Mouse (Mus musculus): ENCODE data around the gene Jmjd1c.
A peak's percentile ranks its signal among the peaks of the same experiment; 100 is the strongest.

The Jmjd1c gene

DNA sequence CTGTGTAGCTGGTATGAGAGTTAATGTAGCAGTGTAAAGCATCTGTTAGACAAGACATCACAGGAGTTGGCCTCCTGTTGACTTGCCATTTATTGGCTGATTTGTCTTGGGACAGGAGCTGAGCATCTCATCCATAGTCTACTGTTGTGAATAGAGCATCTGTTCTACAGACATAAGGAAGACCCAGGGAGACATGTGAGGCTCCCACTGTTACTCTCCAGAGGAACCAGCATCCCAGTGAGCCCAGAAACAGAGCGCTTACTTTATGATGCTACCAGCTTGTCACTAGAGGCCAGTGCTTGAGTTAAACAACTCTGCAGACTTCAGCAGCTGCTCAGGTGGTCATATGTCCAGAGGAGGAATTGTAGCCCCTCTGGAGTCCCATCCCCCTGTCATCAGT lies 157.2 kb downstream of the Jmjd1c start:
- DNase-seq = no peak

DNA sequence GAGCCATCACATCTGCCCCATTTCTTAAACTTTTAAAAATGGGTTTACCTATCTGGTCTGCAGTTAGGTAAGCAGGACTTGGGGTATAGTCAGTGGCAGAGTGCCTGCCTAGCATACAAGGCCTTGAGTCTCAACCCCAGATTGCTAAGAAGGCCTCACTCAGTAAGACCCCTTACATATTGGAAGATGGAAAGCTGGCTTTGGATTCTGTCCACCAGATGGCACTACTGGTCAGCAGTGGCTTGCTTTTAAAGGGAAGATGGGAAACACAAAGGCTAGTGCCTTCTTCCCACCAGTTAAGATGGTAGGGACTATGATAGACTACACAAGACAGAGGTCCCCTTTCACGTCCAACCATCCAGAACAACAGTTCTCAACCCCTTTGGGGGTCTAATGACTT lies 168.9 kb downstream of the Jmjd1c start:
- DNase-seq = peak; percentile 66

DNA sequence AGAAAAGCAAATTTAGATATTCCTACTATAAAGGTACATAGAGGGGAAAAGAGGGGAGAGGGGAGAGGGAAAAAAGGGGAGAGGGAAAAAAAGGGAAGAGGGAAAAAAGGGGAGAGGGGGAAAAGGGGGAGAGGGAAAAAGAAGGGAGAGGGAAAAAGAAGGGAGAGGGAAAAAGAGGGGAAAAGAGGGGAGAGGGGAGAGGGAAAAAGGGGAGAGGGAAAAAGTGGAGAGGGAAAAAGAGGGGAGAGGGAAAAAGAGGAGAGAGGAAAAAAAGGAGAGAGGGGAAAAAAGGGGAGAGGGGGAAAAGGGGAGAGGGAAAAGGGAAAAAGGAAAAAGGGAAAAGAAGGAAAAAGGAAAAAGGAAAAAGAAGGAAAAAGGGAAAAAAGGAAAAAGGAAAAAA lies 180.0 kb downstream of the Jmjd1c start:
- DNase-seq = no peak

DNA sequence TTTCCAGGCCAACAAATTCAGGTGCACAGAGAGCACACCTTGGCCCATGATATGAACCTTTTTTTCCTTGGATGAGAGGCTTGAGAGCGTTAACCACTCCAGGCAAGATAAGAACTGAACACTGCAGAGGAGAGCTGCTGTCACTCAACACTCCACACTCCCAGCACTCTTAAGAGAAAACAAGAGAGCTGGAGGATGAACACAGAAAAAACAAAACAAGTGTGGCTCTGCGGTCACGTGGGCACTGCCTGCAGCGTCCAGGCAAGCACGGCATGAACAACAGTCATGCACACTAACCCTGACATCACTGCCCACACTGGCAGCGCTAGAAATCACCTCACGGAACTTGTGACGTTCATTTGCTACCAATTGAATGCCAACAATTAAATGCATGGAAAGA lies 185.9 kb downstream of the Jmjd1c start:
- peak; percentile 28 for DNase-seq

DNA sequence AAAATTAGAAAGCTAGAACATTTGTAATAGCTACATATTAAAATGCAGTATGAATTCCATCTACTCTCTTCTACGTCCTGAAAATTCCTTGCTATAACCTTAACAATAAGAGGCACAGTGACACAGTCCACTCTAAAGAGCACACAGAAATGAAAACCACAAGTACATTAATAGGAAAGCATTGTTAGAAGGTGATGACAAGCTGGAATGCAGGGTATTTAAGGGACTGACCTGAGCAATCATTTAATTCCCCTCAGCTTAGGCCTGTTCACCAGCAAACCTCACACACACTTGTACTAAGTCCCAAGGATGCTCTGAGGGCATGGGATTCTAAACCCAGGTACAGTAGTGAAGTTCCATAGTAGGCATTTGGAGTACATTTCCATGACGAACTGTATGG lies 186.6 kb downstream of the Jmjd1c start:
- DNase-seq = no peak

DNA sequence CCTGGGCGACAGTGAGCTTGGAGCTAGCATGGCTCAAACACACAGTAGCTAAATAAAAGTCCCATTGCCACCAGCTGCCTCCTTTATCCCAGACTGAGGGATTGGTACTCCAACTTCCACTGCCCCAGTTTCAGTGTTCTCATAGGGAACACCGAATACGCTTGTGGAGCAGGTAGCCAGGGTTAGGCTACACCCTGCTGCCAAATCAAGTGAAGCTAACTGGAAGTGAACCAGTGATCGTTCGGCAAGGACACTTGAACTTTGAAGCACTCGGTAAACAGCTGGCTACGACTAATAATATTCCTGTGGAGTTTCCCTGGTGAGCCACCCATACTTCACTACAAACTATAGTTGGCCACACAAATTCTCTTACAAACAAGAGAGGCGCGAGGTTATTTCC lies 187.6 kb downstream of the Jmjd1c start:
- DNase-seq = peak; percentile 24

DNA sequence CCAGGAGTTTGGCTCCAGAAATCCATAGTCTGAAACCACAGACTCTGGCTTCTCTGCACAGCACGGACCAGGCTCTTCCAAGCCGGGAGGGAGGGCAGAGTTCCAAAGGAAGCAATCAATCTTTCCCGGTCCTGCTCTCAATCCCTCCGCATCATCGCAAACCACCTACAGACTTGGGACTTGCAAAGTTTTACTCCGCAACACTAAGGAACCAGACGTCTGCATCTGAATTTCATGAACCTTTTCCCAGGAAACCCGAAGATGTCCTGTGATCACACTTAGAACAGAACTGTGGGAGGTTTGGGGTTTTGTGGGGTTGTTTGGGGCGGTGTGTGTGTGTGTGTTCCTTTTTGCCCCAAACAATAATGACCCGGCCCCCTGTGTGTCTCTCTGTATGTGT lies 188.4 kb downstream of the Jmjd1c start:
- DNase-seq = peak; percentile 52

DNA sequence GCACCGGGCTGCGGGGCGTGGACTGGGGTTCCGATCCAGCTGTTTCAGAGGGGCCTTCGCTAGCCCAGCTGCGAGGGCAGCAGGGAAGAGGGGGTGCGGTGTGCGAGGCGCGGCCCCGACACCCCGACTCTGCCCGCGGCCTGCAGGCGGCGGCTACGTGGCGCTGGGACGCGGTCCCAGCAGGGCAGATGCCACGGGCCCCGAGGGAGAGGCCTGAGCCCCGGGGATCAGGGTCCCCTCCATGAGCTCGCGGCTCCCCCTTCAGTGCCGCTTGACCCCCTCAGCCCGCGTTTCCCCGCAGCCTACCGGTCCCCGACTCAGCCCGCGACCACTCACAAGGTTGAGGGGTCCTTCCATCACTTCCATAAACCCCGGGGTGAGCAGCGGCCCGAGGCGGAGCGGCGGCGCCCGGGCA lies 188.8 kb downstream of the Jmjd1c start:
- no peak for DNase-seq

DNA sequence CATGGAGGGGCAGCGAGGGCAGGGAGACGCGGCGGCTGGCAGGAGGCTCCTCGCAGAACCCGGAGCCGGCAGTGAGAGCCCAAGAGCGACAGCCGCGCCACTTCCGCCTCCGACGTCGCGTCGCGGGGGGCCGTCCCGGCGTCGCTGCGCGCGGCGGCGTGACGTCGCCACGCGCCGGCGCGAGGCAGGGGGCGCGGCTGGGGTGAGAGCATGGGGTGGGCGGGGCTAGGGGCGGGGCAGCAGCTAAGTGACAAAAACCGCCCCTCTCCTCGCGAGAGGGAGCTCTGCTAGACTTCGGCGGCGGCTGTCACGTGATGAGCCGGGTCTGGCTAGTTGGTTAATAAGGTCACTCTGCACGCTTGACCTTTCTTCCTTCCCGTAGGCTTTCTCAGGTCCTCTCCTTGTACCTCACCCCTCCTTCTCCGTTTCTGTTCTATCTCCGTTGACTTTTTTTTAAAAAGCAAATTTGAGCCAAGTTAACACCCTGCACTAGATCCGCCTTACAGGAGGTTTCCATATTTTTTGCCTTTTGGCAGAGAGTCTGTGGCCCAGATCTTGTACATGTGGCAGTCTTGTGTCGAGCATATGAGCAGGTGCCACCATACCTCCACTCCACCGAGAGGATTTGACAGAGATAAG lies 189.4 kb downstream of the Jmjd1c start, which contains the start of gene Nrbf2:
Nrbf2 (minus strand) TSS at position 130 of the 639 bp plus-strand sequence.
- peak; percentile 89 for DNase-seq

DNA sequence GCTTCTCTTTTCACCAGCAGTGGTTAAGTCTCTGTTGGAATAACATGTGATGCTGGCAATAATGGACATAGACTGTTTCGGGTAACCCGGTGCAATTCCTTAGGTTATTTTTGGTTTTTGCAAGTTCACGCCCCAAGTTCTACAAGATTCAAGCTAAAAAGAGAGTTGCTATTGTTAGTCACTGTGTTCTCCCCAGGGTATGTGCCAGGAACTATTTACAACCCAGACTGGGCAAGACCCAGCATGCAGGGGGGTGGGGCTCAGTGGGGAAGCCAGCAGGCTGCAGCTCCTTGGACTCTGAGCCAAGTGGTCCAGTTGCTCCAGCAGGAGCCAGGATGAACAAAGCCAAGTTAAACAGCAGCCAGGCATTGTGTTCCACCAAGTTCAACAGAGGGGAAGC lies 192.0 kb downstream of the Jmjd1c start:
- DNase-seq = peak; percentile 81

DNA sequence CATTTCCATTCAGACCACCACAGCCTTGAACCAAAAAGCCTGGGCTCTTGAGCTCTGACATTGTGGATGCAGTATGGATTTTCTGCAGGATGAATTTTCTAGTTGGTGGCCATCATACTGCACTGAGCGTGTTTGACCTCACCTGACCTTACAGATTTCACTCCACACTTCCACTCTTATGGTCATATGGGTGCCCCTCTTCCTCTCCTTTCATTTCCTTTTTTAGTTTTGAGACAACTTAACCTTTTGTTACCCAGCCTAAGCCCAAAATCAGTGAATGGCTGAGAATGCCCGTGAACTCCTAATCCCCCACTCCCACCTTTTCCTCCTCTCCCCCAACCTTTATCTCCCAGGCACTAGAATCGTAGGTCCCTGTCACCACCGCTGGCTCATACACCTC lies 194.7 kb downstream of the Jmjd1c start:
- DNase-seq = no peak

DNA sequence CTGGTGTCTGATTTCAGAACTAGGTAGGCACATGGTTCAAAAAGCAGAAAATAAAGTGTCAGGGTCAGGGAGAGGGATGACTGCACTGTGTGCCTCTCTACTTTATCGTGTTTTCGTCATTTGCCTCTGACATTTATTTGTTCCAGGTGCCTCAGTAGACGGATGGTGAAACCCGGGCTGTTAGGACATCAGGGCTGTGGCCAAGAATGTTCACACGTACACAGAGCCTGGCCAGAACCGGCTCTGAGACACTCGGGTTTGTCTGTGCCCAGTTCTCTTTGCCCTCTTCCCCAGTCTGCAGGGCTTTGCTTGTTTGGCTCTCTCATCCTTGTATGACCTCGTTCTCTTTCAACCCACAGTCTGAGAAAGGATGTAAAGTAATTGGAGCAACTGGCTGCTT lies 195.2 kb downstream of the Jmjd1c start:
- no peak for DNase-seq

DNA sequence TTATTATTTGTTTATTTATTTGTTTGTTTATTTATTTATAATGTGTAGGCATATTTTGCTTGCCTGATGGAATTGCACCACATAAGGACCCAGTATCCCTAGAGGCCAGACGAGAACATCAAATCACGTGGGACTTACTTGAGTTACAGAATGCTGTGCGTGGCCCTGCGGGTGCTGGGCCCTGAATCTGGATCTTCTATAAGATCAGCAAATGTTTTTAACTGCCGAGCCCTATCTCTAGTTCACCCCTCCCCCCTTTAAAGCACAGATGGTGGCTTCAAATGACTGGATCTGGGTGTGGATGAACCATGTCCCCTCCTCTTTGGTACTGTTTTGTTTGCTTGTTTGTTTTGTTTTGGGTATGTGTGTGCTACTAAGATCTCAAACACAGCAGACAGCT lies 199.4 kb downstream of the Jmjd1c start:
- DNase-seq = no peak

DNA sequence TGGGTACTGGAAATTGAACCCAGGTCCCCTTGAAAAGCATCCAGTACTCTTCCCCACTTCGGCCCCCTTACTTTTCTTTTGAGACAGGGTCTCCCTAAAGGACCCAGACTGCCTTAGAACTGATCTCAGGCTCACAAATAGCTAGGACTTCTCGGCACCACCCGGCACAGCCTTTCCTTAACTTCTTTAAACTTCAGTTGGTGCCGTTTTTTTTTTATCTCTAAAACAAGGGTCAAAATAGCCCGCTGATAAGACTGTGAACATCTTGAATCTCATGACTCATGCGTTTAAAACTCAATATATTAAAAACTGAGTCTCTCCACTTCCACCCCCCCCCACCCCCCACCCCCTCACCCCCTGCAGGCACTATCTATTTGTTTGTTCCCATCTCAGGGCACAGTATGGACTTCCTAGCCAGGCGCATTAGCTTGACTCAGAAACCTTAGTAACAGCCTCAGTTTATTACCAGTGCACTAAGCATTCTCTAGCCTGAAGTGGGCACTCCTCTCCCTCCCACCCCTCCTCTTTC lies 200.1 kb downstream of the Jmjd1c start:
- no peak for DNase-seq

DNA sequence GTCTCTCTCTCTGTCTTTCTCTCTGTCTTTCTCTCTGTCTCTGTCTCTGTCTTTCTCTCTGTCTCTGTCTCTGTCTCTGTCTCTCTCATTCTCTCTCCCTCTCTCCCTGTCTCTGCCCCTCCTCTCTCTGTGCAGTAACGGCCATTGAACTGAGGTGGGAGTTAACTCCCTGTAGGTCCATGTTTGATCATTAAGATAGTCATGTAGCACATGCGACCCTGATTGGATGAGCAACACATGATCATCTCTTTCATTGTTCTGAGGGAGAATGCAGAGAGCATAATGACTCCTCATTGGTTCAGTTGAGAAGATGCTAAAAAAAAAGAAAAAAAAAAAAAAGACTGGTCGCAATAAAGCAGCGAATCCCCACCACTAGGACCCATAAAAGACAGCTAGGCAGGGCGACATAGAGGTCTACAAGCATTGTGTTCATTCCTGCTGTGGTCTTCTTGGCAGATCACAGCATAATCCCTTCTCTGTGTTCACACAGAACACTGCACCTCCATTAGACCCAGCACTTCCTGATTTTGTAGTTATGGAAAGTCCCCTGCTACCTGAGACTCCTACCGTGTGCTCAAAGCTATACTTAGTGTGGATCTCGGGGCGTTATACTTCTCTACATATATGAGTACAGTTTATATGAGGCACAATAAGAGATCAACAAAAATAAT lies 200.7 kb downstream of the Jmjd1c start:
- no peak for DNase-seq

DNA sequence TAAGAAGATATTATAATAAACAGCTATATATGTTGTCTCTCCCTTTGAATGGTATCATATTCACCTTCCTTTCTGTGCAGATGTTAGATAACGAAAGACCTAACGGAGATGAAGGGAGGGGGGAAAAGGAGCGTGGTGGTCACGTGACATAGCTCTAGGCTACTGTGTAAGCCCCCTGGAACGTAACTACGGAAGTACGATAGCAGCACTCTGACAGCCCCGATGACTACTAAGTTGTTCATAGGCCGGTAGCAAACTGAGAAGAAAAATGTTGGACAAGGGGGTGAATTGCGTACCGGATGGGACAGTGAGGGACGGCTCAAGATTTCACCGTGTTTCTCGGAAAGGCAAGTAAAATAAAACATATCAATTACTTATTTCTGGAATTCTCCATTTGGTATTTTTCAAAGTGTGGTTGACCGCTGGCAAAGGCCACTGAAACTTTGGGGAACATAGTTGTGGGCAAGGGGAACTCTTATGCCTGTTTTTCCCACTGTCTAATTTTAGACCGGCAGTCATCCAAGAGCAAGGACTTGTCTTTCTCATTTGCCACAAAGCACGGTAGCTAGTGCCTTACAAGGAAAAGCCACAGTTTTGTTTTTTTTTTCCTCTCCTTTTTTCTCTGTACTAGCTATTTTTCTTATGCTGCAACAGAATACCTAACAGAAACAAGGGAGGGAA lies 201.4 kb downstream of the Jmjd1c start:
- DNase-seq = no peak

DNA sequence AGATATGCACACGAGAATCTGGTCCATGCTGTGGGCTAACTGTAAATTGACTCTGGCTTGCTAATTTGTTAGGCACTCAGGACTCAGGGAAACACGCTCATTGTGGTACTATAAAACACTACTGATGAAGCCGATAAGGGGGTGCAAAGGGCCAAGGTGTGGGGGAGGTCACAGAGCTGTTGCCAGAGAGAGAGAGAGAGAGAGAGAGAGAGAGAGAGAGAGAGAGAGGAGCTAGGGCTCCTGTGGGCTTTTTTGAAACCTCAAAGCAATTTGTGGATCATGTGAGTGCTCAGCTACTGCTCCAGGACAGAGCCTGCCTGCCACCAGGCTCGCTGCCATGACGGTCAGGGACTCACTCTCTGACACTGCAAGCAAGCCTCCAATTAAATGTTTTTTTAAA lies 202.9 kb downstream of the Jmjd1c start:
- no peak for DNase-seq

DNA sequence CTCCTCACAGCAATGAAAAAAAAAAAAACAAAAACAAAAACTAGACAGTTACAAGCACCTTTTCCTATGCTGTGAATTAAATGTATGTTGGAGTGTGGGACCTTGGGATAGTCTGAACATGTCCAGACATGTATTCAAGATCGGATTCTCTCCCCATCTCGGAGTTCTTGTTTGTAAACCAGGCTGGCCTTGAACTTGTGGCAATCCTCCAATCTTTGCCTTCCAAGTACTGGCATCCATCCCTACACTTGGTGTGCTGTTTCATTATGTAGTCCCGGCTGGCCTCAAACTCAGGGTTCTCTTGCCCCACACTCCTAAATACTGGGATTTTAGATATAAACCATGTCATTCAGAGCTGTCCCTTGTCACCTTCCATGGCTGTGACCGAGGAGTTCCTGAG lies 203.4 kb downstream of the Jmjd1c start:
- DNase-seq = no peak

DNA sequence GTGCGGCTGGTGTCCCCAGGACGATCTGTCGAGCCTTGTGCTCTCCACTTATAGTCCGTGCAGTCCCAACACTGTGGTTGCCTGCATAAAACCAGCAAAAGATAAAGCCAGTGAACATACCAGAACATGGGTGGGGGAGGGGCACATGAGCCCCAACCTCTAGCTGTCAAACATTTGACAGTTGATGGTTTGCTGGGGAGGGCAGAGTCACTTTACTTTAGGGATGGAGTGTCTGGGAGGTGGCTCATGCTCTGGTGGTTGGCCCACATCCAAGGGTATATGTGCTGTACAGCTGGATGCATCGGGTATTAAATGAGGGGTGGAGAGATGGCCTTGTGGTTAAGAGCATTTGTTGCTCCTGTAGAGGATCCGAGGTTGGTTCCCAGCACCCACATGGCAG lies 205.1 kb downstream of the Jmjd1c start:
- DNase-seq = no peak

DNA sequence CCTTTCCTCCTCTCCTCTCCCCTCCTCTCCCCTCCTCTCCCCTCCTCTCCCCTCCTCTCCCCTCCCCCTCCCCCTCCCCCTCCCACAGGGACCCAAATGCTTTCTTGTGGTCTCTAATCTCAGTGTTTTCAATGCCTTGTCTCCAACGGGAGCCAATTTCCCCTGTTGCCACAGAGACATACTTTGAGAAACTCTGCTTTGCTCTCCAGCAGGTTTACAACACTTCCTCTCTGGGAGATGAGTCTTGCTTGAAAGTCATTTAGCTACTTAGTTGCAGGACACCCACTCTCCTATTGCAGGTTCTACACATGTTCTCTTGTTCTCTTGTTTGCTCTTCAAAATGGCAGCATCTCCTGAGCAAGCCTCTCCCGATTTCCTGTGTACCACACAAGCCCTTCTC lies 206.4 kb downstream of the Jmjd1c start:
- no peak for DNase-seq

All from kidney, adult 18-20 months (tissue).